Mouse (Mus musculus) liver, embryonic 14.5 days (tissue): ENCODE data around the gene Vwa7. TPM values are rescaled to one million over a fixed set of nuclear protein-coding genes. Genes with fewer than 3 reads are reported as not detected.
"Not testable (repeated sequence)": the region's sequence is repeated elsewhere in the genome, so short reads cannot be mapped to it uniquely, and the experiment has no call there.

ENCODE experiments used
- ATAC-seq: fragments of 200-750 bp; cut with Nextera tagmentation; 2 replicates; pipeline ENCODE4 v1.8.0; 2017; ENCODE audit warnings: moderate number of reproducible peaks, mild to moderate bottlenecking, moderate library complexity; ENCODE audit not compliant: insufficient read depth
- DNase-seq, 3 experiments: peaks; one replicate each; pipeline ENCODE4 v3.0.0-alpha.2; 2012 to 2013; ENCODE audit warnings: low read depth in 3 of 3, low spot score in 3 of 3
- H3K27ac ChIP-seq: fragments of 300-500 bp; sonication (generic); 2 replicates; pipeline ENCODE4 v1.5.1; 2014; ENCODE audit warnings: moderate library complexity, mild to moderate bottlenecking, control low read depth, inconsistent platforms
- H3K27me3 ChIP-seq: fragments of 300-500 bp; sonication (generic); 2 replicates; pipeline ENCODE4 v1.6.1; 2014; ENCODE audit warnings: mild to moderate bottlenecking, low read length, moderate library complexity; ENCODE audit not compliant: control insufficient read depth, insufficient read depth
- H3K36me3 ChIP-seq: fragments of 300-500 bp; sonication (generic); replicated peaks from 2 replicates; pipeline ENCODE4 v1.6.1; 2014; ENCODE audit warnings: low read depth; ENCODE audit not compliant: control insufficient read depth, insufficient read depth
- H3K4me1 ChIP-seq, 2 experiments: fragments of 200-500 bp in 1 of 2; fragments of 300-500 bp in 1 of 2; sonication (generic) in 1 of 2; replicated peaks; 2 replicates each; pipeline ENCODE4 v1.6.1; 2012 to 2014; ENCODE audit warnings: antibody characterized with exemption in 1 of 2, inconsistent platforms in 1 of 2, low read length in 1 of 2; ENCODE audit not compliant: control insufficient read depth in 2 of 2, insufficient read depth in 2 of 2
- H3K4me2 ChIP-seq: fragments of 300-500 bp; sonication (generic); 2 replicates; pipeline ENCODE4 v1.6.1; 2014; ENCODE audit warnings: low read depth, mild to moderate bottlenecking, control low read depth, moderate library complexity
- H3K4me3 ChIP-seq, 2 experiments: fragments of 200-500 bp in 1 of 2; fragments of 300-500 bp in 1 of 2; sonication (generic) in 1 of 2; 2 replicates each; pipeline ENCODE4 v1.5.1; 2012 to 2014; ENCODE audit warnings: low read depth in 2 of 2, low read length in 2 of 2, mild to moderate bottlenecking in 2 of 2, control low read depth in 1 of 2, inconsistent platforms in 1 of 2, moderate library complexity in 1 of 2; ENCODE audit not compliant: insufficient read depth in 1 of 2
- H3K9ac ChIP-seq: fragments of 300-500 bp; sonication (generic); replicated peaks from 2 replicates; pipeline ENCODE4 v1.6.1; 2014; ENCODE audit warnings: mild to moderate bottlenecking, control low read depth, moderate library complexity
- H3K9me3 ChIP-seq: fragments of 300-500 bp; sonication (generic); 2 replicates; pipeline ENCODE4 v1.6.1; 2016; ENCODE audit warnings: low read length, mixed read lengths; ENCODE audit not compliant: control insufficient read depth
- CTCF ChIP-seq: IDR thresholded peaks from 2 replicates; pipeline ENCODE4 v1.5.1; 2016; ENCODE audit warnings: antibody characterized with exemption, low read depth, control low read depth
- EP300 ChIP-seq: IDR thresholded peaks from 2 replicates; pipeline ENCODE4 v1.6.1; 2016; ENCODE audit warnings: antibody characterized with exemption, low read depth
- WGBS: fragments of 180-500 bp; shearing (Covaris S2); extraction: QIAGEN DNeasy Blood & Tissue Kit; methylation state at CpG from one replicate; pipeline ENCODE4 v1.1.7; 2014; ENCODE audit not compliant: insufficient replicate concordance; 5-methylcytosine and 5-hydroxymethylcytosine counted together
- polyA plus RNA-seq, 2 experiments: library from polyadenylated mRNA; depleted of rRNA in 1 of 2; stranded (reverse) in 1 of 2; unstranded in 1 of 2; fragments of >200 nt; fragmentation: Nextera tagmentation in 1 of 2; extraction: Ambion mirVana in 1 of 2; gene quantifications; 2 replicates each; pipeline versions ENCODE4 v1.2.1 to v1.2.3; 2012 to 2014

Gene Vwa7
- polyA plus RNA-seq, 2 experiments = 0.18 TPM; not detected in 1

- Histone ChIP-seq H3K4me1 (peaks cover 6 to 17% of the 10 kb centered on the region in 2 experiments), H3K4me3 (no peak overlapping the region), H3K9ac (no peak overlapping the region), H3K9me3 (no peaks in the 10 kb centered on the region), H3K36me3 (no peaks in the 10 kb centered on the region), H3K4me2 (no peak overlapping the region), H3K27ac (no peak overlapping the region), H3K27me3 (no peaks in the 10 kb centered on the region)
- no peak for TF ChIP-seq EP300
- TF ChIP-seq CTCF = peak; percentile 80
- ATAC-seq (no peak), DNase-seq (no peak)
- 32% methylated on average over 19 of the region's 19 CpGs for WGBS
Measured at GRCm38 (mm10) chr17:35029691-35030532, 13.5 kb downstream of the Vwa7 start.

GRCm38 (mm10) chr17:35031272-35031671 is 14.9 kb downstream of the Vwa7 start:
- TF ChIP-seq EP300 = no peak
- no peak for TF ChIP-seq CTCF
- Histone ChIP-seq H3K27me3 (no peaks in the 10 kb centered on the region), H3K4me1 (peaks cover 6 to 17% of the 10 kb centered on the region in 2 experiments), H3K9ac (no peak overlapping the region), H3K36me3 (no peaks in the 10 kb centered on the region), H3K27ac (no peak overlapping the region), H3K4me3 (no peak overlapping the region), H3K4me2 (no peak overlapping the region), H3K9me3 (no peaks in the 10 kb centered on the region)
- WGBS = 83% methylated on average over 11 of the region's 11 CpGs
- no peak for DNase-seq
- ATAC-seq = no peak

GRCm38 (mm10) chr17:35031880-35032279 is 15.5 kb downstream of the Vwa7 start:
- no peak for TF ChIP-seq CTCF
- no peak for TF ChIP-seq EP300
- Histone ChIP-seq H3K36me3 (no peaks in the 10 kb centered on the region), H3K27me3 (no peaks in the 10 kb centered on the region), H3K9me3 (no peaks in the 10 kb centered on the region), H3K27ac (no peak overlapping the region), H3K4me3 (no peak overlapping the region), H3K4me1 (peaks cover 6 to 17% of the 10 kb centered on the region in 2 experiments), H3K4me2 (no peak overlapping the region), H3K9ac (no peak overlapping the region)
- WGBS = 58% methylated on average over 7 of the region's 7 CpGs
- DNase-seq (no peak), ATAC-seq (no peak)

- DNase-seq (no peak), ATAC-seq (no peak)
- H3K4me1 ChIP-seq = peaks cover 6 to 17% of the 10 kb centered on the region in 2 experiments
- H3K9ac ChIP-seq = no peak overlapping the region
- 67% methylated on average over 8 of the region's 8 CpGs for WGBS
- no peaks in the 10 kb centered on the region for H3K27me3 ChIP-seq
- no peak overlapping the region for H3K27ac ChIP-seq
- no peak overlapping the region for H3K4me3 ChIP-seq
- peak; percentile 29 for TF ChIP-seq CTCF
- TF ChIP-seq EP300 = no peak
- H3K9me3 ChIP-seq = no peaks in the 10 kb centered on the region
- no peaks in the 10 kb centered on the region for H3K36me3 ChIP-seq
- no peak overlapping the region for H3K4me2 ChIP-seq
Measured at GRCm38 (mm10) chr17:35032323-35032870, 16.0 kb downstream of the Vwa7 start.

GRCm38 (mm10) chr17:35033703-35034102 is 17.3 kb downstream of the Vwa7 start:
- H3K4me3 ChIP-seq, H3K27me3 ChIP-seq, H3K27ac ChIP-seq, H3K9ac ChIP-seq, H3K4me2 ChIP-seq, DNase-seq, H3K36me3 ChIP-seq, ATAC-seq, H3K9me3 ChIP-seq: not testable (repeated sequence)
- WGBS = 52% methylated on average over 1 of the region's 1 CpGs
- peaks cover 3 to 14% of the 10 kb centered on the region in 2 experiments for H3K4me1 ChIP-seq
